Mouse (Mus musculus) kidney, adult 2 months (tissue): ENCODE measurements at regions not wholly inside any gene's neighbourhood (a gene's known extent, or its start where the extent isn't known, plus 50 kb on each side); places are given as distances from the start of the nearest gene placed in this dataset.

Experiments used
- CTCF ChIP-seq: fragments of 200-500 bp; conservative IDR thresholded peaks from 2 replicates; pipeline ENCODE4 v1.5.1; 2011; ENCODE audit warnings: low read depth, mild to moderate bottlenecking, control low read depth, low read length, moderate library complexity, mixed read lengths; ENCODE audit not compliant: insufficient read depth, insufficient read length
- POLR2A ChIP-seq: fragments of 200-500 bp; IDR thresholded peaks from one replicate; pipeline ENCODE4 v1.6.1; 2011; ENCODE audit warnings: low read depth, low read length, control low read depth

GRCm38 (mm10) chr2:10791233-10791632 is 380.7 kb upstream of the Prkcq start:
- TF ChIP-seq CTCF (no peak), POLR2A (no peak)
